Mouse (Mus musculus) T-helper 2 cell (primary cell): ENCODE data around the gene Setd2.

Experiments
- in situ Hi-C: fragments of 300-600 bp; cut with MboI, MseI; formaldehyde crosslinking; loops from one replicate; pipeline ENCODE4 v1.15.1; 2025; ENCODE audit warnings: high pct_unique_total_duplicates

The Setd2 gene

GRCm38 (mm10) chr9:110532538-110533291 lies at the start of gene Setd2:
TSS of gene Setd2 (plus strand) at chr9:110532597.
- in situ Hi-C loops, result no loop called here

GRCm38 (mm10) chr9:110488841-110489240 lies 43.6 kb upstream of the Setd2 start:
- in situ Hi-C loops, result no loop called here

GRCm38 (mm10) chr9:110490913-110491312 lies 41.5 kb upstream of the Setd2 start:
- in situ Hi-C loops, result no loop called here

GRCm38 (mm10) chr9:110525737-110526136 lies 6.7 kb upstream of the Setd2 start:
- in situ Hi-C loops, result no loop called here

DNA sequence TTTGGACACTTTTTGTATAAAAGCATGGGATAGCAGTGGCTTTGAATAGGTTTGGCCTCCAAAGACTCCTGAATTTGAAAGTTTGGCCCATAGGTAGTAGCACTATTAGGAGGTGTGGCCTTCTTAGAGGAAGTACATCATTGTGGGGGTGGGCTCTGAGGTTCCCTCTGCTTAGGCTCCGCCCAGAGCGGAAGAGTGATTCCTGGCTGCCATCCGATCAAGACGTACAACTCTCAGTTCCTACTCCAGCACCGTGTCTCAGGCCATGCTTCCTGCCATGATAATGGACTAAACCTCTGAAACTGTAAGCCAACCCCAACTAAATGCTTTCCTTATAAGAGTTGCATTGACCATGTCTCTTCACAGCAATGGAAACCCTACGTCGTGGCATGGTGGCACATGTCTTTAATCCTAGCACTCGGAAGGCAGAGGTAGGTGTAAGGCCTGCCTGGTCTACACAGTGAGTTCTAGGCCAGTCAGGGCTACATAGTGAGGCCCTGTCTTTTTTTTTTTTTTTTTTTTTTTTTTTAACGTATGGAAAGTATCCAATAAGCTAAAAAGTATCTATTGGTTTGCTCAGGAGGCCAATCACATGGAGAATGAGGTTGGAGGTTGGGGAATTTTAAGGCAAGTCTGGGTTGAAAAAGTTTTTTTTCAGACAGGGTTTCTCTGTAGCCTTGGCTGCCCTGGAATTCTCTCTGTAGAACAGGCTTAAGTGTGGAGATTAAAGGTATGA lies 3.2 kb upstream of the Setd2 start:
- in situ Hi-C loops, result no loop called here

DNA sequence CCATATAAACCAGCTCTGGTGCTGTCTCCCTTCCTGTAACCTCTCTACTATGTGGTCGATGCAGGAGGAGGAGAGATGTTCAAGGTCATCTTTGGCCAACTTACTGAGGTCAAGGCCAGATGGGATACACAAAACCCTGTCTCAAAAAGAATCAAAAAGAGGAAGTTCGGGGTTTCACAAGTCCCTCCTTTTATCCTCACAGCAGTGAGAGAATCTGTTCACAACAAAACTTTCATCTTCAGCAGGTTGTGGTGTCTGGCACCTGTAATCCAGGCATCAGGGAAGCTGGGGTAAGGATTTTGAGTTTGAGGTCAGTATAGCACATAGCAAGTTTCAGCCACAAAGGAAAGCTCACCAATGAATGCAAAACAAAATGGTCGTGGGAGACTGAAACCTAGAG lies 1.7 kb upstream of the Setd2 start:
- in situ Hi-C loops, result no loop called here

DNA sequence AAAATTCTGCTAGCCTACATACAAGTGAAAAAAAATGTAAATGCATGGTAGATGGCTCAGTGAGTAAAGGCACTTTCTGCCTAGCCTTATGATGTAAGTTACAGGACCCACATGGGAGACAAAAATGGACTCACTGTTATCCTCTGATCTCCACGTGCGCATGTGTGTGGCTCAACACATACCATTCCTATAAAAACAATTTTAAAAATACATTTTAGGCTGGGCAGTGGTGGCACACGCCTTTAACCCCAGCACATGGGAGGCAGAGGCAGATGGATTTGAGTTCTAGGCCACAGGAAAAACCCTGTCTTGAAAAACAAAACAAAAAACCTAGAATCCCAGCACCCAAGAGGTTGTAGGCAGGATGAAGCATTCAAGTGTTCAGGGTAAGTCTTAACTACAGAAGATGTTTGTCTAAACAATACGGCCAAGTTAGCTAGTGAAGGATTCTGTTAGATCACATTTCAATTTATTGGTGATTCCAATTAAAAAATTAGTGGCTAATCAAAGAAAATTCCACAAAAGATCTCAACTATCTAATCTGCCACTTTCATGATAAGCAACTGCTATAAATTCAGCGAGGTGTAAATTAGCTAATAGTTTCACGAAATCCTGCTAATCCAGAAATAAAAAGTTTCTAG lies 1.1 kb upstream of the Setd2 start:
- in situ Hi-C loops, result no loop called here

GRCm38 (mm10) chr9:110531914-110532489 lies 395 bp upstream of the Setd2 start:
- in situ Hi-C loops, result no loop called here

DNA sequence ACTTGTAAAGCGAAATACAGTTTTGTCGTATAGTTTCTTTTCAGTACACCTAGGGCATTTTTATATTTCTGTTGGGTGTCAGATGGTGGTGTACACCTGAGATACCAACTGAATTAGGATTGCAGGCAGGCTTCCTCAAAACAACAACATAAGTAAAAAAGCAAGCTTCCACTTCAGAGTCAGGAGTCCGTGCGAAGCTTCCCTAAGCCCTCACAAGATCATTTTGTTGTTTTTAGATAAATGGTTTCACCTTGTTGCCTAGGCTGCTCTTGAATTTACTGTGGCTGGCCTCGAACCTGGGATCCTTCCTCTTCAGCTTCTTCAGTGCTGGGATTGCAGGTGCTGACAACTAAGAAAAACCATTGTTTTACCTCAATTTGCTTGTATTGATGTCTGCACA lies 1.2 kb downstream of the Setd2 start:
- in situ Hi-C loops, result no loop called here

DNA sequence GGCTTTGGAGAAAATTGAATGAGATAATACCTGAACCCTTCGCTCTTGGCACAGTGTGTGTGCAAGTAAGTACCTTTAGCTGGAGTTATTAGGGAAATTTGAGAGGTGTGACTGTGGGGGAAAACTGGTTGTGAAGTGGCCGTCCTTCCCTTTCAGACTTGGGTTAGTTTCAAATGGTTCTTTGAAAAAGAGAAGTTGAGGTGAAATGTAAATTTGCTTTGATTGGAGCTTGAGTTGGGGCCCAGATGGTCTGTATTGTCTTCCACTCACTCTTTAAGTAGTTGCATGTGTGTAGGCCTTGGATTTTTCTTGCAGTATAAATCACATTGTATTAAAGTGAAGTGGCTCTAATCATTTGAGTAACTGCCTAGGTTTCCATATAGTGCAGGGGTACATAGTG lies 2.7 kb downstream of the Setd2 start:
- in situ Hi-C loops, result no loop called here

DNA sequence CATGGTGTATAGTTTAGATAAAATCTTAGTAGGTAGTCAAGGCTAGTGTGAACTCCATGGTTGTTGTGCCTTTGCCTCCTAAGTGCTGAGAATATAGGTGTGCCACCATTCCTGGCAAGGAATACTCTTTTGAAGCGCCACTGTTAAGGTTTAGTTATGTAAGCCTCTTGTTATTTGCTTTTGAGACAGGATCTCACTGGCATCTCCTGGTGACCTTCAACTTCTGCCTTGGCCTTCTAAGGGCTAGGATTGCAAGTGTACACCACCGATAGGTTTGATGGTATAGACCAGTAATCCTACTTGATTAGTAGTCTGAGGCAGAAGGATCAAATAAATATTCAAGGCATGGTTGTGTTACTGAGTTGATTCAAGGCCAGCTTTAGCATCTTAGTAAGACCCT lies 4.2 kb downstream of the Setd2 start:
- in situ Hi-C loops, result no loop called here

- in situ Hi-C loops, result no loop called here
Observed at GRCm38 (mm10) chr9:110538511-110538910, 6.1 kb downstream of the Setd2 start.

DNA sequence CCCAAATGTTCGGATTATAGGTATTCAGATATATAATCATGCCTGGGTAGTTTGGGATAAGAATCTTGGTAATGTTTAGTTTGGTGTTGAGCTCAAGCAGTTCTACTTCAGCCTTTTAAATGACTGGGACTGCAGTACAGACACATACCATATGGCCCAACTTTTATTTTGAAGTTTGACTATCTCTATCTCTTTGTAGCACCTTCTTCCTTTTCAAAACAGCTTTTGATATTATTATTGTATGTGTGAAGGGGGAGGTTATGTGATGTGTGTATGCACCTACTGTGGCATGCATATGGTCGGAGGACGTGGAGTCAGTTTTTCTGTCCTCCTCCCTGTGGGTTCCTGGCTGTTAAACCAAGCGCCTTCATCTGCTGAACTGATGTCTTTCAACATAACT lies 9.6 kb downstream of the Setd2 start:
- in situ Hi-C loops, result no loop called here

GRCm38 (mm10) chr9:110548261-110548660 lies 15.9 kb downstream of the Setd2 start:
- in situ Hi-C loops, result no loop called here

DNA sequence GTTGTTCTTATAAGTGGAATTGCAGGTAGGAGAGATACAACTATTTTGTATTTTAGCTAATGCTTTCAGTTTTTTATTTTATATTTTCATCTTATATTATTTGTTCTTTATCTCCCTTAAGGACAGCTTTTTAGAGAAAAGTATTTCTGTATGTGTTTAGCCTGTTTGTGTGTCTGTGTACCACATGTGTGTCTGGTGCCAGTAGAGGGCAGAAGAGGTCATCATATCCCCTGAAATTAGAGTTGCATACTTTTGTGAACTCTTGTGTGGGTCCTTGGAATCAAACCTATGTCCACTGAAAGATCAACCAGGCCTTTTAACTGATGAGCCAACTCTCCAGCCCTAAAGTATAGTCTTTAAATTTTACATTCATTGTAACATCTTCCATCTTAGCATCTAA lies 35.9 kb downstream of the Setd2 start:
- in situ Hi-C loops, result no loop called here

GRCm38 (mm10) chr9:110582161-110582560 lies 49.8 kb downstream of the Setd2 start:
- in situ Hi-C loops, result no loop called here

GRCm38 (mm10) chr9:110583521-110583920 lies 51.1 kb downstream of the Setd2 start:
- in situ Hi-C loops, result no loop called here

DNA sequence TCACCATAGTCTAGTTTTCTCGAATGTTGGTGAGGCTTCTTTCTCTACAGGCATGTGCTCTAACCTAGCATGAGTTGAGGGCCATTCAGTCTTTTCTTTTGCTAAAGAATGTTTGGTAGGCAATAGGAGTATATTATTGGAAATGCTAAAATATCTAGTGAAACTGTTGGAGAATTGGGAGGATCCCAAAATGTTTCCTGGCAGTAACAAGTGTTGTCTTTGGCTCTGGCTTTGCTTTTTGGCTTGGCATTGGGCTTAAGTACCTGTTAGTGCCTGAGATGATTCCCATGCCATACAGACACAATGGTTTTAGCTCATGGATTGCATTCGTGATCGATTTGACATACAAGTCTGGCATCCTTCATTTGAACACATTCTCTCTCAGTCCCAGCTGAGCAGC lies 79.1 kb downstream of the Setd2 start:
- in situ Hi-C loops, result no loop called here

DNA sequence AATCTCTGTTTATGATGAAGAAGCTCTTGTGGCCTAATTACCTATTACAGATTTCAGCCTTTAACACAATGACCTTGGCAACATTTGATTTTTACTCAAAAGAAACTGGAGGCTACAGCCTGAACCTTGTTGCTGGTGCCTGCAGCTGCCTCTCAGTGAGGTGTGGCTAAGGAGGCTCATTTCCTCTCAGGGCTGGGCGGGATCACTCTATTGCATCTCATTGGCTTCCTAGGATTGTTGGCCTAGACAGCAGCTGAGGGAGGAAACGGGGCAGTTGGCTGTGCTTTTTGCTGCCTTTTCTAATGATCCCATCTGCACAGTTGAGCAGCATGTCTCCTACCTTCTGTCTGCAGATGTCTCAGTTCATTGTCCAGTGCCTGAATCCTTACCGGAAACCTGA lies 84.7 kb downstream of the Setd2 start:
- in situ Hi-C loops, result no loop called here

- in situ Hi-C loops, result no loop called here
Observed at GRCm38 (mm10) chr9:110620180-110620579, 87.8 kb downstream of the Setd2 start.

GRCm38 (mm10) chr9:110620685-110621084 lies 88.3 kb downstream of the Setd2 start:
- in situ Hi-C loops, result no loop called here

- in situ Hi-C loops, result no loop called here
Observed at GRCm38 (mm10) chr9:110622621-110623219, 90.3 kb downstream of the Setd2 start.
